Mouse (Mus musculus) embryonic fibroblast, embryonic 13.5 days (primary cell): Measurements from ENCODE around the gene Cacnb3.

Source experiments
- CTCF ChIP-seq: IDR thresholded peaks from 2 replicates; pipeline ENCODE4 v1.5.1; 2011; ENCODE audit warnings: mild to moderate bottlenecking, control low read depth, low read length, moderate library complexity, borderline replicate concordance; ENCODE audit not compliant: insufficient read depth
- POLR2A ChIP-seq: IDR thresholded peaks from 2 replicates; pipeline ENCODE4 v1.6.1; 2011; ENCODE audit warnings: low read depth, mild to moderate bottlenecking, control low read depth, low read length, moderate library complexity

- TF ChIP-seq CTCF (no peak), POLR2A (no peak)
Measured at GRCm38 (mm10) chr15:98589640-98590336, 40.9 kb upstream of the Cacnb3 start.
